ENCODE assay signal across 24 mouse cellular contexts in the genomic region with DNA sequence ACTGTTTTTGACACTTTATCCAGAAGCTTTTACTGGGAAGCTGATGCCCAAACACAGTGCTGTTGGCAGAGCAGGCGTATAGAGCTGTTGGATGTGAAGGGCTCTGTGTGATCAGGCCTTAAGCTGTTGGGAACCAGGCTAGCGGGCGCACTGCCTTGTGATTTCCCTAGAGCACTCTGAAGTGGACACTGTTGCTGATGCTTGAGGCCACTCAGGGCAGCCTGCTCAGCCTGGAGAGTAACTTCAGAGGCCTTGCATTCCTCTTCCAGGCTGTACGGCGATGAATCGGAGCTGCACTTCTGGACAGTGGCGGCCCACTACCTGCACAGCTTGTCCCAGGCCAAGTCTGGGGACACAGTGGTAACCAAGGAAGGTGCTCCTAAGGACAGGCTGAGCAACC.
"Had no signal": no experiment of that assay in that cellular context is flagged by ENCODE, and none has a peak within 500 bp of the region (broad histone marks: within the 10 kb centered on the region; RNA-seq: fewer than 3 reads in every experiment).

No protein-coding gene starts in this region.

- ATAC-seq: forebrain, postnatal 0 days; hindbrain, postnatal 0 days; intestine, embryonic 16.5 days had no signal

- H3K27me3 ChIP-seq: heart, embryonic 13.5 days; heart, embryonic 15.5 days; hindbrain, embryonic 13.5 days; hindbrain, embryonic 15.5 days; kidney, embryonic 15.5 days; limb, embryonic 12.5 days had no signal

- H3K9ac ChIP-seq: forebrain, postnatal 0 days; heart, embryonic 13.5 days; heart, embryonic 15.5 days; hindbrain, embryonic 13.5 days; hindbrain, embryonic 15.5 days; kidney, embryonic 15.5 days; limb, embryonic 12.5 days had no signal

- DNase-seq: forebrain, postnatal 0 days; gastrocnemius, postnatal 14 days; gastrocnemius, postnatal 36 days; heart, adult 2 months; heart, postnatal 14 days; heart, postnatal 36 days; kidney, adult 11 months; kidney, adult 2 months; kidney, adult 9 months; kidney, postnatal 14 days; kidney, postnatal 4 days had no signal

- H3K4me2 ChIP-seq: heart, embryonic 11.5 days; heart, embryonic 13.5 days; heart, embryonic 15.5 days; hindbrain, embryonic 13.5 days; hindbrain, embryonic 15.5 days; kidney, embryonic 15.5 days; limb, embryonic 12.5 days had no signal

- H3K4me3 ChIP-seq: heart, adult 2 months; heart, embryonic 13.5 days; heart, embryonic 15.5 days; hindbrain, embryonic 13.5 days; hindbrain, embryonic 15.5 days; kidney, embryonic 15.5 days; layer of hippocampus, adult 2 months; left cerebral cortex, adult 2 months; limb, embryonic 10.5 days; limb, embryonic 12.5 days had no signal

- H3K4me1 ChIP-seq: hindbrain, embryonic 13.5 days; hindbrain, embryonic 15.5 days; limb, embryonic 10.5 days; limb, embryonic 12.5 days had no signal

- H3K27ac ChIP-seq: heart, adult 2 months; heart, embryonic 15.5 days; hindbrain, embryonic 13.5 days; hindbrain, embryonic 15.5 days; hindbrain, postnatal 0 days; kidney, embryonic 15.5 days; kidney, postnatal 0 days; layer of hippocampus, adult 2 months; left cerebral cortex, adult 2 months; limb, embryonic 10.5 days; limb, embryonic 12.5 days had no signal

- H3K9me3 ChIP-seq: heart, embryonic 13.5 days; heart, embryonic 15.5 days; hindbrain, embryonic 13.5 days; hindbrain, embryonic 15.5 days; kidney, embryonic 15.5 days; limb, embryonic 10.5 days; limb, embryonic 12.5 days had no signal
